Mouse (Mus musculus): ENCODE data around the gene Unc45a. TPM values are rescaled to one million over a fixed set of nuclear protein-coding genes. Genes with fewer than 3 reads are reported as not detected.
A peak's percentile ranks its signal among the peaks of the same experiment; 100 is the strongest.

The Unc45a gene
- total and polyA plus RNA-seq, 3 experiments, result 7.9 to 21.8 (median 16.8) TPM

- TF ChIP-seq MAFK (IDR thresholded peaks at IDR 0.05; ENCODE audit: insufficient replicate concordance, low read length) (no peak), MAX (IDR thresholded peaks at IDR 0.05; ENCODE audit: low read length) (peak; percentile 89), MEF2A (IDR thresholded peaks at IDR 0.05; ENCODE audit: borderline replicate concordance, low read depth, low read length) (no peak; the same call in none of the 2 replicates), CHD2 (IDR thresholded peaks at IDR 0.05; ENCODE audit: low read length) (peak; percentile 90), ZKSCAN1 (IDR thresholded peaks at IDR 0.05; ENCODE audit: borderline replicate concordance, low read depth, low read length) (no peak), TCF12 (IDR thresholded peaks at IDR 0.05; ENCODE audit: low read depth, low read length) (peak; percentile 81; the same call in 1 of the 2 replicates)
Observed at GRCm38 (mm10) chr7:80324043-80324815, 16.6 kb downstream of the Unc45a start, which contains the start of gene Rccd1 (continued).

- peaks cover 55 to 66% of the 10 kb centered on the region in 2 experiments for H3K36me3 ChIP-seq (replicated peaks in 1 of 2; ENCODE audit: control insufficient read depth in 1 of 2, insufficient read depth in 1 of 2, low read length in 1 of 2)
- H3K4me1 ChIP-seq (ENCODE audit: control insufficient read depth in 1 of 2, insufficient read depth in 2 of 2), result peaks cover 3 to 18% of the 10 kb centered on the region in 2 experiments; a peak in 3 of 4 replicates
- TF ChIP-seq MAFK (IDR thresholded peaks at IDR 0.05; ENCODE audit: insufficient replicate concordance, low read length), result no peak
- TF ChIP-seq MXI1 (IDR thresholded peaks at IDR 0.05; ENCODE audit: low read depth, low read length), result no peak
- dilution Hi-C loops (cut with MboI; ENCODE audit: extremely low pct_ligation_motif_present, extremely low pct_unique_long_range_greater_than_20kb, low sequenced_read_pairs), result no loop called here
- peaks cover 17% of the 10 kb centered on the region for H3K79me2 ChIP-seq (replicated peaks; ENCODE audit: control insufficient read depth, extremely low read depth, insufficient read depth, poor library complexity, severe bottlenecking)
- peak overlapping the region; percentile 71 to 94 (median 80) for H3K4me3 ChIP-seq (replicated peaks in 1 of 3; ENCODE audit: low read depth in 2 of 3, low read length in 2 of 3, poor library complexity in 1 of 3)
- H3K9ac ChIP-seq (ENCODE audit: insufficient read depth, low read depth), result peak overlapping the region; percentile 83
- peak overlapping the region; percentile 92 for H3K4me2 ChIP-seq (ENCODE audit: insufficient read depth, low read depth, poor library complexity, severe bottlenecking)
- no peak for DNase-seq (ENCODE audit: extremely low read depth)
- no peak overlapping the region for H3K27ac ChIP-seq (ENCODE audit: insufficient read depth, low read depth)
- no peaks in the 10 kb centered on the region for H3K27me3 ChIP-seq (replicated peaks)
- no peaks in the 10 kb centered on the region for H3K9me3 ChIP-seq (replicated peaks; ENCODE audit: low read length)
- in situ Hi-C loops (cut with MboI; ENCODE audit: low pct_ligation_motif_present, low pct_unique_long_range_greater_than_20kb, low sequenced_read_pairs), result no loop called here
Observed at GRCm38 (mm10) chr7:80323336-80323735, 17.5 kb downstream of the Unc45a start.

GRCm38 (mm10) chr7:80319846-80320496, 20.8 kb downstream of the Unc45a start:
- no peak overlapping the region for H3K9ac ChIP-seq (ENCODE audit: insufficient read depth, low read depth)
- DNase-seq (ENCODE audit: extremely low read depth), result no peak
- no peak overlapping the region for H3K4me2 ChIP-seq (ENCODE audit: insufficient read depth, low read depth, poor library complexity, severe bottlenecking)
- in situ Hi-C loops (cut with MboI; ENCODE audit: low pct_ligation_motif_present, low pct_unique_long_range_greater_than_20kb, low sequenced_read_pairs) (no loop called here), dilution Hi-C loops (cut with MboI; ENCODE audit: extremely low pct_ligation_motif_present, extremely low pct_unique_long_range_greater_than_20kb, low sequenced_read_pairs) (no loop called here)
- H3K79me2 ChIP-seq (replicated peaks; ENCODE audit: control insufficient read depth, extremely low read depth, insufficient read depth, poor library complexity, severe bottlenecking), result peaks cover 17% of the 10 kb centered on the region
- no peaks in the 10 kb centered on the region for H3K27me3 ChIP-seq (replicated peaks)
- peaks cover 3 to 16% of the 10 kb centered on the region in 2 experiments; a peak in 3 of 4 replicates for H3K4me1 ChIP-seq (ENCODE audit: control insufficient read depth in 1 of 2, insufficient read depth in 2 of 2)
- peaks cover 42 to 59% of the 10 kb centered on the region in 2 experiments for H3K36me3 ChIP-seq (replicated peaks in 1 of 2; ENCODE audit: control insufficient read depth in 1 of 2, insufficient read depth in 1 of 2, low read length in 1 of 2)
- no peak overlapping the region for H3K27ac ChIP-seq (ENCODE audit: insufficient read depth, low read depth)
- no peak overlapping the region for H3K4me3 ChIP-seq (replicated peaks in 1 of 3; ENCODE audit: low read depth in 2 of 3, low read length in 2 of 3, poor library complexity in 1 of 3)
- no peaks in the 10 kb centered on the region for H3K9me3 ChIP-seq (replicated peaks; ENCODE audit: low read length)
- TF ChIP-seq MXI1 (IDR thresholded peaks at IDR 0.05; ENCODE audit: low read depth, low read length) (no peak), ZMIZ1 (IDR thresholded peaks at IDR 0.05; ENCODE audit: low read depth, low read length) (no peak), ZKSCAN1 (IDR thresholded peaks at IDR 0.05; ENCODE audit: borderline replicate concordance, low read depth, low read length) (no peak), TCF12 (IDR thresholded peaks at IDR 0.05; ENCODE audit: low read depth, low read length) (no peak), RAD21 (IDR thresholded peaks at IDR 0.05; ENCODE audit: low read depth, low read length) (no peak), EP300 (IDR thresholded peaks at IDR 0.05; ENCODE audit: low read length) (no peak), MAX (IDR thresholded peaks at IDR 0.05; ENCODE audit: low read length) (no peak), POLR2A (IDR thresholded peaks at IDR 0.05; ENCODE audit: low read depth, low read length) (no peak)
